In the genomic region with DNA sequence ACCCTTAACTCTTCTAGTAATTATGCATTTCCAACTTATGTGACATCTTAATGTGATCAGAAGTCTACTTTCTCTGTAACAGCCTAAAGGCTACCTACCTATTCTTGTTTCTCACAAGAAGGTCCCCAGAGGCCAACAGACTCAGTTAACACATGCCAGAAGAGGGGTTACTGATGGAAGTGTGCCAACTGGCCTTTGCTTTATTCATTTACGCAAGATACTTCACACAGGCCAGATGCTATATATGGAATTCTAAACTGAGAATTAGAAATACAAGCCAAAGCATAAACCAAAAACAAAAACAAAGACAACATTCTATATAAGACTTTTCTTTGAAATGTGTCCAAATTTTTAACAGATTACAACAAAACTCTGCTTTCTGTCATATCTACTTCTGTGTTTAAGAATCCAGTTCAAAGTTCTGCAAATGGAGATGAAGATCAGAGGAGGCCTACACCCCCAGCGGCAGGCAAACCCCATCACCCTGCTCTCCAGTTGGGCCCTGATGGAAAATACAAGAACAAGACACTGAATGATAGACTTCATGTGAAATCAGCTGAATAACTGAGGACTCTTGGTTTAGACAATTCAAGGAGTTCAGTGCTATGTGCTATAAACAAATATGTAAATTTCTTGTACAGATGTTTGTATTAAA, we compare ENCODE assay signal across 24 mouse cellular contexts.
"Had no signal": no experiment of that assay in that cellular context is flagged by ENCODE, and none has a peak within 500 bp of the region (broad histone marks: within the 10 kb centered on the region; RNA-seq: fewer than 3 reads in every experiment).

No protein-coding gene starts in this region.

- ATAC-seq: intestine, embryonic 15.5 days; lung, postnatal 0 days; midbrain, embryonic 13.5 days; midbrain, embryonic 16.5 days had no signal

- H3K36me3 ChIP-seq: intestine, embryonic 15.5 days; midbrain, embryonic 10.5 days; midbrain, embryonic 13.5 days; neural tube, embryonic 13.5 days; stomach, embryonic 15.5 days had no signal

- DNase-seq: kidney, adult 11 months; kidney, adult 8-10 months; kidney, postnatal 10 days; layer of hippocampus, adult 9-11 months; retina, postnatal 1 day; right cerebral cortex, postnatal 25 days; spleen, adult 18-20 months; thymus, adult 2 months; thymus, postnatal 14 days; thymus, postnatal 4 days had no signal

- H3K4me3 ChIP-seq: intestine, embryonic 15.5 days; kidney, embryonic 15.5 days; layer of hippocampus, adult 2 months; left cerebral cortex, adult 2 months; liver, embryonic 15.5 days; megakaryocyte, embryonic 14.5 days; midbrain, embryonic 10.5 days; midbrain, embryonic 13.5 days; myocyte; neural tube, embryonic 13.5 days; stomach, embryonic 15.5 days had no signal

- H3K4me2 ChIP-seq: intestine, embryonic 15.5 days; kidney, embryonic 15.5 days; liver, embryonic 11.5 days; liver, embryonic 15.5 days; midbrain, embryonic 13.5 days; neural tube, embryonic 13.5 days; stomach, embryonic 15.5 days had no signal

- H3K27ac ChIP-seq: intestine, embryonic 15.5 days; kidney, embryonic 15.5 days; layer of hippocampus, adult 2 months; left cerebral cortex, adult 2 months; liver, embryonic 15.5 days; midbrain, embryonic 10.5 days; midbrain, embryonic 13.5 days; neural tube, embryonic 13.5 days; stomach, embryonic 15.5 days had no signal

- H3K9ac ChIP-seq: intestine, embryonic 15.5 days; kidney, embryonic 15.5 days; liver, embryonic 15.5 days; midbrain, embryonic 13.5 days; neural tube, embryonic 13.5 days; stomach, embryonic 15.5 days had no signal

- H3K9me3 ChIP-seq: intestine, embryonic 15.5 days; kidney, embryonic 15.5 days; liver, embryonic 15.5 days; megakaryocyte, embryonic 14.5 days; midbrain, embryonic 10.5 days; midbrain, embryonic 13.5 days; neural tube, embryonic 13.5 days; stomach, embryonic 15.5 days had no signal

- H3K4me1 ChIP-seq: intestine, embryonic 15.5 days; kidney, embryonic 15.5 days; liver, embryonic 15.5 days; megakaryocyte, embryonic 14.5 days; midbrain, embryonic 10.5 days; midbrain, embryonic 13.5 days; neural tube, embryonic 13.5 days; stomach, embryonic 15.5 days had no signal

- H3K27me3 ChIP-seq: intestine, embryonic 15.5 days; kidney, embryonic 15.5 days; liver, embryonic 15.5 days; megakaryocyte, embryonic 14.5 days; neural tube, embryonic 13.5 days; stomach, embryonic 15.5 days had no signal
